In the genomic region with DNA sequence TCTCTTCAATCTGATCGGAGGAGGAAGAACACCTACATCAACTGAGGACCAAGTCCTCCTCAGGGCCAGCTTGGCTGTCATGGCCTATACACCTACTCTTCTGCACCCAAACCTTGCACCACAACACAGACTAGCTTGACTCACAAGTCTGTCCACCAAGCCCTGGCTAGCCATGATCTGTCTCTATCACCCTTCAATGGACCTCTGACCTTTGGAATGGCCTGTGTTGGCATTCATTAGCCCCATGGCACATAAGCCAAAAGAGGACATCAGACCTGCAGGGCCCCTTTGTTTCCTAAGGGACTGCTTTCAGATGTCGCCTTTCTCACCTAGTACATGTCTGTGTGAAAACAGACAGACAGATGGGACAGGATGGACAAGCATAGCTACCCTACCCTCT, we compare ENCODE assay signal across 9 mouse cellular contexts. TPM values are rescaled to one million over a fixed set of nuclear protein-coding genes. Genes with fewer than 3 reads are reported as not detected.
DNase-seq lines count a peak whose midpoint lies in the region; ATAC-seq and TF ChIP-seq lines count a peak whose summit lies in the region.
"Had no signal": no experiment of that assay in that cellular context is flagged by ENCODE, and none has a peak within 500 bp of the region (broad histone marks: within the 10 kb centered on the region; RNA-seq: fewer than 3 reads in every experiment).

No protein-coding gene starts in this region.

- WGBS in forebrain, embryonic 12.5 days: 94% methylated on average over 2 of the region's 2 CpGs
- 85% methylated on average over 2 of the region's 2 CpGs for WGBS in forebrain, embryonic 16.5 days
- WGBS in hindbrain, embryonic 14.5 days: 98% methylated on average over 2 of the region's 2 CpGs
- WGBS in liver, embryonic 14.5 days (ENCODE audit: insufficient replicate concordance): 75% methylated on average over 2 of the region's 2 CpGs
- 59% methylated on average over 2 of the region's 2 CpGs for WGBS in cerebellum, adult 2 months

- H3K4me2 ChIP-seq in forebrain, embryonic 12.5 days: no peak overlapping the region
- no peak overlapping the region for H3K4me2 ChIP-seq in forebrain, embryonic 16.5 days (ENCODE audit: low read length)
- peak overlapping the region; percentile 84; the same call in 1 of the 2 replicates for H3K4me2 ChIP-seq in CH12.LX (ENCODE audit: insufficient read depth, low read depth, poor library complexity, severe bottlenecking)
- H3K4me2 ChIP-seq in hindbrain, embryonic 14.5 days (replicated peaks): no peak overlapping the region
- peak overlapping the region; percentile 65 for H3K4me2 ChIP-seq in liver, embryonic 14.5 days (ENCODE audit: low read depth)

- no peak for TF ChIP-seq CTCF in CH12.LX (conservative IDR thresholded peaks at IDR 0.05 in 1 of 2, IDR thresholded peaks at IDR 0.05 in 1 of 2; ENCODE audit: low read depth in 2 of 2, low read length in 2 of 2)
- no peak for TF ChIP-seq CTCF in liver, embryonic 14.5 days (IDR thresholded peaks at IDR 0.05; ENCODE audit: low read depth)
- no peak for TF ChIP-seq CTCF in cerebellum, adult 2 months (IDR thresholded peaks at IDR 0.05; ENCODE audit: borderline replicate concordance, insufficient read depth, low read depth, low read length)

- H3K27ac ChIP-seq in forebrain, embryonic 12.5 days: peak overlapping the region; percentile 76
- H3K27ac ChIP-seq in forebrain, embryonic 16.5 days (ENCODE audit: low read length): no peak overlapping the region
- peak overlapping the region; percentile 74 for H3K27ac ChIP-seq in CH12.LX (ENCODE audit: insufficient read depth, low read depth)
- H3K27ac ChIP-seq in hindbrain, embryonic 14.5 days: peak overlapping the region; percentile 77; the same call in 1 of the 2 replicates
- H3K27ac ChIP-seq in liver, embryonic 14.5 days: peak overlapping the region; percentile 83
- H3K27ac ChIP-seq in cerebellum, adult 2 months (ENCODE audit: insufficient read depth, low read length): no peak overlapping the region

- no peaks in the 10 kb centered on the region for H3K9me3 ChIP-seq in forebrain, embryonic 12.5 days
- no peaks in the 10 kb centered on the region for H3K9me3 ChIP-seq in forebrain, embryonic 16.5 days (ENCODE audit: control insufficient read depth, low read length)
- H3K9me3 ChIP-seq in CH12.LX (replicated peaks; ENCODE audit: low read length): no peaks in the 10 kb centered on the region
- no peaks in the 10 kb centered on the region for H3K9me3 ChIP-seq in hindbrain, embryonic 14.5 days (ENCODE audit: control insufficient read depth, low read length)
- H3K9me3 ChIP-seq in liver, embryonic 14.5 days (ENCODE audit: control insufficient read depth, low read length): no peaks in the 10 kb centered on the region

- no peak for TF ChIP-seq EP300 in CH12.LX (IDR thresholded peaks at IDR 0.05; ENCODE audit: low read length)
- no peak for TF ChIP-seq EP300 in liver, embryonic 14.5 days (IDR thresholded peaks at IDR 0.05; ENCODE audit: low read depth)

- ATAC-seq in forebrain, embryonic 12.5 days (ENCODE audit: low FRiP score): no peak
- ATAC-seq in forebrain, embryonic 16.5 days: no peak
- no peak for ATAC-seq in hindbrain, embryonic 14.5 days (ENCODE audit: low FRiP score)
- ATAC-seq in liver, embryonic 14.5 days (ENCODE audit: insufficient read depth): no peak

- peaks cover 18% of the 10 kb centered on the region for H3K4me1 ChIP-seq in forebrain, embryonic 12.5 days
- peaks cover 10% of the 10 kb centered on the region for H3K4me1 ChIP-seq in forebrain, embryonic 16.5 days (replicated peaks; ENCODE audit: control insufficient read depth, insufficient read depth, low read length)
- peaks cover 28 to 52% of the 10 kb centered on the region in 2 experiments for H3K4me1 ChIP-seq in CH12.LX (ENCODE audit: control insufficient read depth in 1 of 2, insufficient read depth in 2 of 2)
- peaks cover 13% of the 10 kb centered on the region; the same call in 1 of the 2 replicates for H3K4me1 ChIP-seq in hindbrain, embryonic 14.5 days (replicated peaks; ENCODE audit: control insufficient read depth, insufficient read depth, low read length)
- peaks cover 46 to 60% of the 10 kb centered on the region in 2 experiments for H3K4me1 ChIP-seq in liver, embryonic 14.5 days (replicated peaks; ENCODE audit: control insufficient read depth in 2 of 2, insufficient read depth in 2 of 2, low read length in 1 of 2)
- peaks cover 7% of the 10 kb centered on the region for H3K4me1 ChIP-seq in cerebellum, adult 2 months (ENCODE audit: control insufficient read depth, insufficient read depth, low read length)

- H3K9ac ChIP-seq in forebrain, embryonic 12.5 days: peak overlapping the region; percentile 21; the same call in 1 of the 2 replicates
- no peak overlapping the region for H3K9ac ChIP-seq in forebrain, embryonic 16.5 days (replicated peaks; ENCODE audit: low read depth, low read length)
- peak overlapping the region; percentile 83 for H3K9ac ChIP-seq in CH12.LX (ENCODE audit: insufficient read depth, low read depth)
- H3K9ac ChIP-seq in hindbrain, embryonic 14.5 days: peak overlapping the region; percentile 16
- H3K9ac ChIP-seq in liver, embryonic 14.5 days (replicated peaks): peak overlapping the region; percentile 58; the same call in 1 of the 2 replicates

- no peak for TF ChIP-seq RAD21 in CH12.LX (IDR thresholded peaks at IDR 0.05; ENCODE audit: low read depth, low read length)

- H3K36me3 ChIP-seq in forebrain, embryonic 12.5 days (replicated peaks): peaks cover 16% of the 10 kb centered on the region
- H3K36me3 ChIP-seq in forebrain, embryonic 16.5 days (ENCODE audit: control insufficient read depth, insufficient read depth): 0 out of 2 replicates have a peak, but pooled peaks cover 3% of the 10 kb centered on the region
- peaks cover 29 to 75% of the 10 kb centered on the region in 2 experiments for H3K36me3 ChIP-seq in CH12.LX (replicated peaks in 1 of 2; ENCODE audit: control insufficient read depth in 1 of 2, insufficient read depth in 1 of 2, low read length in 1 of 2)
- no peaks in the 10 kb centered on the region for H3K36me3 ChIP-seq in hindbrain, embryonic 14.5 days (replicated peaks; ENCODE audit: control insufficient read depth, insufficient read depth)
- peaks cover 17% of the 10 kb centered on the region for H3K36me3 ChIP-seq in liver, embryonic 14.5 days (replicated peaks; ENCODE audit: control insufficient read depth, insufficient read depth, low read depth)

- no peak for TF ChIP-seq POLR2A in CH12.LX (IDR thresholded peaks at IDR 0.05; ENCODE audit: low read depth, low read length)
- TF ChIP-seq POLR2A in cerebellum, adult 2 months (IDR thresholded peaks at IDR 0.05; ENCODE audit: borderline replicate concordance, insufficient read depth, low read length): no peak

- in situ Hi-C loops in CH12.LX (cut with MboI; ENCODE audit: low pct_ligation_motif_present, low pct_unique_long_range_greater_than_20kb, low sequenced_read_pairs): loop anchor here (5.0 kb wide), 1 partner anchor 81 kb away; no protein-coding TSS in a partner anchor

- H3K79me2 ChIP-seq in CH12.LX (replicated peaks; ENCODE audit: control insufficient read depth, extremely low read depth, insufficient read depth, poor library complexity, severe bottlenecking): peaks cover 14% of the 10 kb centered on the region

- intact Hi-C loops in gastrocnemius, postnatal 36 days (cut with DNase I): loop anchor here (1.0 kb wide), 1 partner anchor 80 kb away; no protein-coding TSS in a partner anchor

- H3K4me3 ChIP-seq in forebrain, embryonic 12.5 days (replicated peaks): no peak overlapping the region
- H3K4me3 ChIP-seq in forebrain, embryonic 16.5 days (replicated peaks; ENCODE audit: low read length): no peak overlapping the region
- H3K4me3 ChIP-seq in CH12.LX (replicated peaks in 1 of 3; ENCODE audit: low read depth in 2 of 3, low read length in 2 of 3, poor library complexity in 1 of 3): peak overlapping the region in 1 of 3 experiments; percentile 8
- H3K4me3 ChIP-seq in hindbrain, embryonic 14.5 days (replicated peaks; ENCODE audit: low read length): no peak overlapping the region
- H3K4me3 ChIP-seq in liver, embryonic 14.5 days (ENCODE audit: insufficient read depth in 1 of 2, low read depth in 2 of 2, low read length in 2 of 2): no peak overlapping the region; a peak in 1 of 4 replicates
- H3K4me3 ChIP-seq in cerebellum, adult 2 months (replicated peaks; ENCODE audit: insufficient read depth, low read depth, low read length): no peak overlapping the region

- dilution Hi-C loops in CH12.LX (cut with MboI; ENCODE audit: extremely low pct_ligation_motif_present, extremely low pct_unique_long_range_greater_than_20kb, low sequenced_read_pairs): no loop called here

- no peak for DNase-seq in CH12.LX (ENCODE audit: extremely low read depth)
- no peak for DNase-seq in hindbrain, embryonic 14.5 days (ENCODE audit: low spot score)
- no peak for DNase-seq in liver, embryonic 14.5 days (ENCODE audit: low read depth in 3 of 3, low spot score in 3 of 3)
- no peak for DNase-seq in gastrocnemius, postnatal 36 days
- DNase-seq in urinary bladder, postnatal 14 days (ENCODE audit: low spot score): no peak
- no peak for DNase-seq in cerebellum, adult 2 months
- DNase-seq: spleen, adult 18-20 months had no signal

- no peaks in the 10 kb centered on the region for H3K27me3 ChIP-seq in forebrain, embryonic 12.5 days
- no peaks in the 10 kb centered on the region for H3K27me3 ChIP-seq in forebrain, embryonic 16.5 days (replicated peaks; ENCODE audit: control insufficient read depth, insufficient read depth, low read length)
- H3K27me3 ChIP-seq in CH12.LX (replicated peaks): no peaks in the 10 kb centered on the region
- H3K27me3 ChIP-seq in hindbrain, embryonic 14.5 days (ENCODE audit: control insufficient read depth, insufficient read depth, low read length): no peaks in the 10 kb centered on the region
- no peaks in the 10 kb centered on the region for H3K27me3 ChIP-seq in liver, embryonic 14.5 days (ENCODE audit: control insufficient read depth, insufficient read depth, low read length)
- H3K27me3 ChIP-seq in cerebellum, adult 2 months (ENCODE audit: control insufficient read depth, insufficient read depth, low read length): no peaks in the 10 kb centered on the region

RNA-seq across cellular contexts. Expression of gene Yjefn3, which starts 18.6 kb away (rescaled TPM):
- 7.0 and 9.8 TPM in 2 replicates for polyA plus RNA-seq in forebrain, embryonic 12.5 days (2016; fragmentation: Nextera tagmentation; extraction: Ambion mirVana)
- polyA plus RNA-seq in forebrain, embryonic 16.5 days (2015; fragmentation: Nextera tagmentation; extraction: Ambion mirVana): 6.7 and 10.1 TPM in 2 replicates
- total RNA-seq in CH12.LX (2012; rRNA removed) (8.0 and 9.5 TPM in 2 replicates), CH12.LX (2014; rRNA removed) (3.3 and 3.6 TPM in 2 replicates)
- polyA plus RNA-seq in CH12.LX (2012; ENCODE audit: insufficient read length, low read depth): 8.4 and 10.5 TPM in 2 replicates
- 11.0 and 12.3 TPM in 2 replicates for polyA plus RNA-seq in hindbrain, embryonic 14.5 days (2014; fragmentation: Nextera tagmentation; extraction: Ambion mirVana)
- 0.30 and 0.36 TPM in 2 replicates for polyA plus RNA-seq in liver, embryonic 14.5 days (2012; rRNA removed)
- 0.77 and 0.79 TPM in 2 replicates for polyA plus RNA-seq in liver, embryonic 14.5 days (2014; fragmentation: Nextera tagmentation; extraction: Ambion mirVana)
- 1 to 10 TPM; 5.7 to 9.0 TPM for total RNA-seq in gastrocnemius, postnatal 36 days (2021)
- 15.4 and 16.8 TPM in 2 replicates for polyA plus RNA-seq in cerebellum, adult 2 months (2012; rRNA removed)

RNA-seq across cellular contexts. Expression of gene Ndufa13, which starts 18.8 kb away (rescaled TPM):
- polyA plus RNA-seq in forebrain, embryonic 12.5 days (2016; fragmentation: Nextera tagmentation; extraction: Ambion mirVana): 165 and 168 TPM in 2 replicates
- 144 and 145 TPM in 2 replicates for polyA plus RNA-seq in forebrain, embryonic 16.5 days (2015; fragmentation: Nextera tagmentation; extraction: Ambion mirVana)
- total RNA-seq in CH12.LX (2012; rRNA removed): 153 and 177 TPM in 2 replicates
- 60.9 and 74.7 TPM in 2 replicates for total RNA-seq in CH12.LX (2014; rRNA removed)
- polyA plus RNA-seq in CH12.LX (2012; ENCODE audit: insufficient read length, low read depth): 90.1 and 104 TPM in 2 replicates
- 201 and 213 TPM in 2 replicates for polyA plus RNA-seq in hindbrain, embryonic 14.5 days (2014; fragmentation: Nextera tagmentation; extraction: Ambion mirVana)
- polyA plus RNA-seq in liver, embryonic 14.5 days (2012; rRNA removed): 26.2 and 44.8 TPM in 2 replicates
- polyA plus RNA-seq in liver, embryonic 14.5 days (2014; fragmentation: Nextera tagmentation; extraction: Ambion mirVana): 109 and 113 TPM in 2 replicates
- 100 to 1,000 TPM; 332 to 340 TPM for total RNA-seq in gastrocnemius, postnatal 36 days (2021)
- 221 and 239 TPM in 2 replicates for polyA plus RNA-seq in cerebellum, adult 2 months (2012; rRNA removed)

RNA-seq across cellular contexts. Expression of gene Tssk6, which starts 19.2 kb away (rescaled TPM):
- polyA plus RNA-seq in forebrain, embryonic 12.5 days (2016; fragmentation: Nextera tagmentation; extraction: Ambion mirVana): 4.2 and 4.3 TPM in 2 replicates
- polyA plus RNA-seq in forebrain, embryonic 16.5 days (2015; fragmentation: Nextera tagmentation; extraction: Ambion mirVana): 2.7 and 2.8 TPM in 2 replicates
- total RNA-seq in CH12.LX (2012; rRNA removed): 1.5 and 1.8 TPM in 2 replicates
- 0.35 and 0.44 TPM in 2 replicates for total RNA-seq in CH12.LX (2014; rRNA removed)
- 1.7 and 2.3 TPM in 2 replicates for polyA plus RNA-seq in CH12.LX (2012; ENCODE audit: insufficient read length, low read depth)
- polyA plus RNA-seq in hindbrain, embryonic 14.5 days (2014; fragmentation: Nextera tagmentation; extraction: Ambion mirVana): 4.6 and 4.7 TPM in 2 replicates
- polyA plus RNA-seq in liver, embryonic 14.5 days (2012; rRNA removed): 0.41 and 0.50 TPM in 2 replicates
- polyA plus RNA-seq in liver, embryonic 14.5 days (2014; fragmentation: Nextera tagmentation; extraction: Ambion mirVana): 1.7 and 1.9 TPM in 2 replicates
- total RNA-seq in gastrocnemius, postnatal 36 days (2021): not detected
- polyA plus RNA-seq in cerebellum, adult 2 months (2012; rRNA removed): 0.22 and 0.29 TPM in 2 replicates

RNA-seq across cellular contexts. Expression of gene Cilp2, which starts 33.7 kb away (rescaled TPM):
- 0.77 and 1.1 TPM in 2 replicates for polyA plus RNA-seq in forebrain, embryonic 12.5 days (2016; fragmentation: Nextera tagmentation; extraction: Ambion mirVana)
- 4.9 and 5.0 TPM in 2 replicates for polyA plus RNA-seq in forebrain, embryonic 16.5 days (2015; fragmentation: Nextera tagmentation; extraction: Ambion mirVana)
- total RNA-seq in CH12.LX (2012; rRNA removed) (0.08 TPM in 2 replicates), CH12.LX (2014; rRNA removed) (0.04 TPM in 1 of 2 replicates, not detected in the other)
- polyA plus RNA-seq in CH12.LX (2012; ENCODE audit: insufficient read length, low read depth): 0.07 TPM in 1 of 2 replicates, not detected in the other
- 4.1 and 4.2 TPM in 2 replicates for polyA plus RNA-seq in hindbrain, embryonic 14.5 days (2014; fragmentation: Nextera tagmentation; extraction: Ambion mirVana)
- polyA plus RNA-seq in liver, embryonic 14.5 days (2012; rRNA removed): 0.03 and 0.04 TPM in 2 replicates
- 0.03 TPM in 1 of 2 replicates, not detected in the other for polyA plus RNA-seq in liver, embryonic 14.5 days (2014; fragmentation: Nextera tagmentation; extraction: Ambion mirVana)
- total RNA-seq in gastrocnemius, postnatal 36 days (2021): 10 to 100 TPM in 1 of 2 experiments, 1 to 10 TPM in 1; 9.3 to 11.0 TPM
- 0.18 and 0.41 TPM in 2 replicates for polyA plus RNA-seq in cerebellum, adult 2 months (2012; rRNA removed)

Comparison
In these comparisons a context has a peak if more than half of its experiments do, and no peak if none do; other contexts are left out.
1. H3K27ac ChIP-seq: peak in forebrain, embryonic 12.5 days (single experiment), CH12.LX (single experiment), hindbrain, embryonic 14.5 days (single experiment) and liver, embryonic 14.5 days (single experiment); none in forebrain, embryonic 16.5 days (single experiment) and cerebellum, adult 2 months (single experiment).
2. H3K4me2 ChIP-seq: peak in CH12.LX (single experiment) and liver, embryonic 14.5 days (single experiment); none in forebrain, embryonic 12.5 days (single experiment), forebrain, embryonic 16.5 days (single experiment) and hindbrain, embryonic 14.5 days (single experiment).